In genomic region chr17:34075271-34075670, GRCm38 (mm10) we compare ENCODE assay signal across 10 mouse cellular contexts. TPM values are rescaled to one million over a fixed set of nuclear protein-coding genes. Genes with fewer than 3 reads are reported as not detected.
DNase-seq lines count a peak whose midpoint lies in the region; ATAC-seq lines count a peak whose summit lies in the region.
"Had no signal": no experiment of that assay in that cellular context is flagged by ENCODE, and none has a peak within 500 bp of the region (broad histone marks: within the 10 kb centered on the region; RNA-seq: fewer than 3 reads in every experiment).

No protein-coding gene starts in this region.

- H3K27me3 ChIP-seq in kidney, embryonic 16.5 days (ENCODE audit: insufficient read depth, low read length), result peaks cover 19% of the 10 kb centered on the region

- H3K4me3 ChIP-seq in kidney, embryonic 16.5 days (ENCODE audit: low read length), result no peak overlapping the region
- H3K4me3 ChIP-seq: erythroblast, embryonic 14.5 days; midbrain, embryonic 12.5 days had no signal

- no peak overlapping the region for H3K4me2 ChIP-seq in kidney, embryonic 16.5 days (replicated peaks; ENCODE audit: low read depth, low read length)

- no peak for ATAC-seq in kidney, embryonic 16.5 days (ENCODE audit: low FRiP score, low TSS enrichment)
- no peak for ATAC-seq in inflammation-experienced regulatory T-cells, adult 6 months

- peaks cover 3% of the 10 kb centered on the region; the same call in 1 of the 2 replicates for H3K9me3 ChIP-seq in kidney, embryonic 16.5 days (ENCODE audit: low read length)
- H3K9me3 ChIP-seq: midbrain, embryonic 12.5 days had no signal

- DNase-seq in kidney, adult 18-20 months, result peak; percentile 78
- peak; percentile 85 for DNase-seq in NIH3T3 (ENCODE audit: low read depth)
- DNase-seq in cerebellum, adult 8-10 months, result peak; percentile 64
- DNase-seq in heart, postnatal 14 days, result peak; percentile 71 to 82
- DNase-seq in left cerebral cortex, postnatal 25 days (ENCODE audit: low spot score in 2 of 2), result peak; percentile 56 to 65
- DNase-seq in right cerebral cortex, adult 18-20 months, result peak; percentile 46

- H3K4me1 ChIP-seq in kidney, embryonic 16.5 days (ENCODE audit: insufficient read depth, low read length), result no peaks in the 10 kb centered on the region

- H3K27ac ChIP-seq in kidney, embryonic 16.5 days (ENCODE audit: low read length), result no peak overlapping the region
- H3K27ac ChIP-seq: midbrain, embryonic 12.5 days had no signal

- H3K9ac ChIP-seq in kidney, embryonic 16.5 days (replicated peaks; ENCODE audit: low read length), result no peak overlapping the region
- H3K9ac ChIP-seq: midbrain, embryonic 12.5 days had no signal

- intact Hi-C loops in heart, postnatal 14 days (cut with DNase I), result no loop called here
- intact Hi-C loops in left cerebral cortex, postnatal 25 days (cut with DNase I), result no loop called here

- 45% methylated on average over 7 of the region's 7 CpGs for WGBS in kidney, embryonic 16.5 days

- H3K36me3 ChIP-seq in kidney, embryonic 16.5 days (ENCODE audit: insufficient read depth, low read length), result no peaks in the 10 kb centered on the region
- H3K36me3 ChIP-seq: midbrain, embryonic 12.5 days had no signal

RNA-seq across cellular contexts. Expression of gene H2-Oa, which starts 16.9 kb away (rescaled TPM):
- polyA plus RNA-seq in kidney, embryonic 16.5 days (2015; fragmentation: Nextera tagmentation; extraction: Ambion mirVana), result 0.52 and 0.82 TPM in 2 replicates
- under 1 TPM; 0.33 to 0.54 TPM for total RNA-seq in heart, postnatal 14 days (2021)
- under 1 TPM in 1 of 2 experiments, not detected in 1; 0.34 TPM for total RNA-seq in left cerebral cortex, postnatal 25 days (2021)
- polyA plus RNA-seq in inflammation-experienced regulatory T-cells, adult 6 months (2017; shearing (Covaris generic)), result 10 to 100 TPM; 14.3 to 81.2 (median 53.9) TPM

RNA-seq across cellular contexts. Expression of gene Col11a2, which starts 36.0 kb away (rescaled TPM):
- 3.2 and 3.7 TPM in 2 replicates for polyA plus RNA-seq in kidney, embryonic 16.5 days (2015; fragmentation: Nextera tagmentation; extraction: Ambion mirVana)
- total RNA-seq in heart, postnatal 14 days (2021), result 1 to 10 TPM; 1.5 to 2.7 TPM
- total RNA-seq in left cerebral cortex, postnatal 25 days (2021), result 10 to 100 TPM; 14.1 to 14.6 TPM
- under 1 TPM in 1 of 3 experiments, not detected in 2; 0.21 TPM for polyA plus RNA-seq in inflammation-experienced regulatory T-cells, adult 6 months (2017; shearing (Covaris generic))

RNA-seq across cellular contexts. Expression of gene Rxrb, which starts 43.7 kb away (rescaled TPM):
- 52.7 and 56.7 TPM in 2 replicates for polyA plus RNA-seq in kidney, embryonic 16.5 days (2015; fragmentation: Nextera tagmentation; extraction: Ambion mirVana)
- 10 to 100 TPM; 41.9 to 44.7 TPM for total RNA-seq in heart, postnatal 14 days (2021)
- total RNA-seq in left cerebral cortex, postnatal 25 days (2021), result 10 to 100 TPM; 79.5 to 83.1 TPM
- 10 to 100 TPM in 2 of 3 experiments, 1 to 10 TPM in 1; 7.8 to 10.6 (median 10.1) TPM for polyA plus RNA-seq in inflammation-experienced regulatory T-cells, adult 6 months (2017; shearing (Covaris generic))

RNA-seq across cellular contexts. Expression of gene Slc39a7, which starts 43.8 kb away (rescaled TPM):
- polyA plus RNA-seq in kidney, embryonic 16.5 days (2015; fragmentation: Nextera tagmentation; extraction: Ambion mirVana), result 227 and 231 TPM in 2 replicates
- total RNA-seq in heart, postnatal 14 days (2021), result 10 to 100 TPM; 63.2 to 63.3 TPM
- total RNA-seq in left cerebral cortex, postnatal 25 days (2021), result 10 to 100 TPM; 96.2 to 98.6 TPM
- 10 to 100 TPM; 40.8 to 49.3 (median 44.7) TPM for polyA plus RNA-seq in inflammation-experienced regulatory T-cells, adult 6 months (2017; shearing (Covaris generic))

RNA-seq across cellular contexts. Expression of gene H2-DMa, which starts 44.1 kb away (rescaled TPM):
- polyA plus RNA-seq in kidney, embryonic 16.5 days (2015; fragmentation: Nextera tagmentation; extraction: Ambion mirVana), result 18.3 and 19.0 TPM in 2 replicates
- 1 to 10 TPM; 3.5 to 4.0 TPM for total RNA-seq in heart, postnatal 14 days (2021)
- total RNA-seq in left cerebral cortex, postnatal 25 days (2021), result 10 to 100 TPM; 26.0 to 26.5 TPM
- polyA plus RNA-seq in inflammation-experienced regulatory T-cells, adult 6 months (2017; shearing (Covaris generic)), result 100 to 1,000 TPM in 2 of 3 experiments, 10 to 100 TPM in 1; 75.8 to 241 (median 198) TPM

Comparison
In these comparisons a context has a peak if more than half of its experiments do, and no peak if none do; other contexts are left out.
1. RNA of gene Col11a2, which starts 36.0 kb away (total RNA-seq): 14.1 to 14.6 TPM in left cerebral cortex, postnatal 25 days; 1.5 to 2.7 TPM in heart, postnatal 14 days; every median in the first group is over 4 times any median in the second.
2. Peak in every context shown above with its lines, with median percentiles within 50 percentile points of each other: DNase-seq.